Mouse (Mus musculus): Measurements from ENCODE around the gene Rnf213.
A peak's percentile ranks its signal among the peaks of the same experiment; 100 is the strongest.

Rnf213 gene

DNA sequence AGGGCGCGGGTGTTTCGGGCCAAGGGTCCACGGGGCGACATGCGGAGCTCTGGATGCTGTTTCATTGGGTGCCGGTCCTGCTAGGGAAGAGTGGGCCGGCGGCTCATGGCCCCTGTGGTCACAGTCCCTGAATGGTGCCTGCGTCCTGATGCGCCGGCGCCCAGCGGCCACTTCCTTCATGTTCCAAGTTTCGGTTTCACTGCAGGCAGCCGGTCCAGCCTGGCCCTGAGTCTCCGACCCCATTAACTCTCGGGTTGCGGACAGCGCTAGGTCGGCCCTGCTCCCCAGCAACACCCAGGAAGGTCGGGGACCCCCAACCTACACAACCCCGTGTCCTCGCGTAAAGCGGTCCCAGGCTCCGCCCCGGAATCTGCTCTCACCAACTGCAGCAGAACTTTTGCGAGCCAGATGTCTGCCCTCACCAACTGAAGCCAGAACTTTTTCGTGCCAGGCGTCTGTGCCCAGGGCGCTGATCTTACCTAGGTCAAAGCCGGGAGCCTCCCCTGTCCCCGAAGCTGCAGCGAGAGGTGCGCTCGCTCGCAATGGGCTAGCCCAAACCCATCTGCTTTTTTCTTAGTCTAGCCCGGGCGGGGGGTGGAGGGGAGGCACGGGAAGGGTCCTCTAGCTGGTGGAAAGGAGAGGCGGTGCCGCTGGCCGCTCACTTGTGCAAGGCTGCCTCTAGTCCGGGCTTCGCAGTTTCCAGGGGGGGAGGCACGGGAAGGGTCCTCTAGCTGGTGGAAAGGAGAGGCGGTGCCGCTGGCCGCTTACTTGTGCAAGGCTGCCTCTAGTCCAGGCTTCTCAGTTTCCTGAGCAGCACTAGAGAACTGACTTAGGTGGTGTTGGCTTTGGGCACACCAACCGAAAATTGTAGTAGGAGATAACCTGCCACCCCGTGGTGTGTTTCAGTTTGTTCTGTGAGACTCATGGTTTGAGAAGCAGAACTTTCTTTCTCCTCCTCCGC is 2.3 kb upstream of the Rnf213 start:
- peak; percentile 31 for DNase-seq (ENCODE audit: low spot score)

DNA sequence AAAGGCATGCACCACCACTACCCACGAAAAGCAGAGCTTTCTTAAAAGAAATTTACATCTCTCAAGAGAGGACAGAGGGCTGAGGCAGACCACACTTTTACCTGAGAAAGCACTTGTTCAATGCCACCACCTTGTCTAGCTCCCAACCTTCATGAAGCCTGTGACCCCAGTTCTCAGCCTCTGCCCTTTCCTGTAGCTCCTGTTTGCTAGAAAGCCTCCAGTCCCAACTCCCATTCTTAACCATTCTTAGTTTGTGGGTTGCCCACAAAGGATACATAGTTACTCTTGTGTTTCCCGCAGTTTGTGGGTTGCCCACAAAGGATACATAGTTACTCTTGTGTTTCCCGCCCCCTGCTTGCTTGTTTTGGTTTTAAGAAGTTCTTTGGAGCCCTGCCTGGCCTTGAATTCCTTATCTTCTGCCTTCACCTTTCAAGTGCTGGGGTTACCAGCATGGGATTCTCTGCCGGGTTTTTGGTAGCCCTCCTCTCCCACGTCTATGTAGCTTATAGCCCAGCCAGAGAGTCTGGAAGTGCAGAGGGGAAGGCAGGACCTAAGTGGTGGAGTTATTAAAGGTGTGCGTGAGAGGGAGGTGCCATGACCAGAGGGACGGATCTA is 1.4 kb upstream of the Rnf213 start:
- no peak for DNase-seq (ENCODE audit: low spot score)

DNA sequence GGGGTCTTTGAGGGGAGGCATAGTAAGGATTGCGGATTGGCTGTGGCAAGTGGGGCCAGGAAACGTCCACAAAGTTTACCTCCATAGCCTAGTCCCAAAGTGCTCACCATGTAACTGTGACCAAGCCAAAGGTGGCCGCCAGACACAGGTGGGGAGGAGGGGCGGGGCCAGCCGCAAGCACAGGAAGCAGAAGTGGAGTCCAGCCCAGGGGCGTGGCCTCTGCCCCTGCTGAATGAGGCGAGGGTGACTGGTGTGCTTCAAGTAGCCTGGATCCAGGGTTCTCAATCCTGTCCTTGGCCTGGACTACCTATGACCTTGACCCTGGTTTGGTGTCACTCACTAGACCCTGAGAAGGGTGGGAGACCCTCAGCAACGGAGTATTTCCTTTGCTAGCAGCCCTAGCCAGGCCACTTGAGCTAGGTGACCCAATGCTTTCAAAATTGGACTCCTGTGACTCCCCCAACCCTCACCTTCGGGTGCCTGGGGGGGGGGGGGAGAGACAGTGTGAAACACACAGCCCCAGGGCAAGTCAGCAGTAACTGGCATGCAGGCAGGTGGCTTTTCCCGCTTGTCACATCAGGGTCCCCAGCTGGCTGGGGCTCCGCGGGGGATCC is 792 bp upstream of the Rnf213 start:
- DNase-seq (ENCODE audit: low spot score) = no peak

DNA sequence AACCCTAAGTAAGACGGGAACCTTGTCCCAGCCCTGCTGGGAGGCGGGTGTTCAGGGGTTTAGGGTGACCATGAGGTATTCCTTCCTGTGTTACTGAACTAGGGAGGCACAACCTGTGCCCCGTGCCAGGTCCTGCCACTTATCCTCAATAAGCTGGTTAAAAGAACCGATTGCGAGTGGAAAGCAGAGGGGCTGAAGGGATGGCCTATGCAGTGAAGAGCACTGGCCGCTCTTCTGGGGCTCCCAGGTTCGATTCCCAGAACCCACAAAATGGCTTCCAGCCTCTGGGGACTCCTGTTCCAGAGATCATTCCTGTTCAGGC is 544 bp downstream of the Rnf213 start:
- no peak for DNase-seq (ENCODE audit: low spot score)

- DNase-seq (ENCODE audit: low spot score) = no peak
Observed at GRCm38 (mm10) chr11:119394210-119394609, 1.3 kb downstream of the Rnf213 start.

- DNase-seq (ENCODE audit: low spot score) = no peak
Observed at GRCm38 (mm10) chr11:119395394-119395793, 2.5 kb downstream of the Rnf213 start.

- DNase-seq (ENCODE audit: low spot score) = no peak
Observed at GRCm38 (mm10) chr11:119395931-119396330, 3.0 kb downstream of the Rnf213 start.

GRCm38 (mm10) chr11:119396461-119396860 is 3.6 kb downstream of the Rnf213 start:
- DNase-seq (ENCODE audit: low spot score) = no peak

- no peak for DNase-seq (ENCODE audit: low spot score)
Observed at GRCm38 (mm10) chr11:119402501-119403160, 9.7 kb downstream of the Rnf213 start.

- DNase-seq (ENCODE audit: low spot score) = no peak
Observed at GRCm38 (mm10) chr11:119404627-119405026, 11.7 kb downstream of the Rnf213 start.

- no peak for DNase-seq (ENCODE audit: low spot score)
Observed at GRCm38 (mm10) chr11:119407381-119407780, 14.5 kb downstream of the Rnf213 start.

DNA sequence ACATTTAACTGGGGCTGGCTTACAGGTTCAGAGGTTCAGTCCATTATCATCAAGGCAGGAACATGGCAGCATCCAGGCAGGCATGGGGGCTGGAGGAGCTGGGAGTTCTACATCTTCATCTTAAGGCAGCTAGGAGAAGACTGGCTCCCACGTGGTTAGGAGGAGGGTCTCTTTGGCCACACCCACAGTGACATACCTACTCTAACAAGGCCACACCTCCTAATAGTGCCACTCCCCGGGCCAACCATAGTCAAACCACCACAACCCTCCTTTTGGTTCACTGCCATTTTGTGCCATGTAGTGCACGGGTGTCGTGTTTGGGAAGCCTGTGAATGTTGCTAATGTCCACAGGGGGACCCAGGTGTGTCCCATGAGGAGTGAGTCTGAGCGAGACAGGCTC is 15.1 kb downstream of the Rnf213 start:
- no peak for DNase-seq (ENCODE audit: low spot score)

- DNase-seq (ENCODE audit: low spot score) = no peak
Observed at GRCm38 (mm10) chr11:119419327-119420118, 26.6 kb downstream of the Rnf213 start.

- no peak for DNase-seq (ENCODE audit: low spot score)
Observed at GRCm38 (mm10) chr11:119420426-119420825, 27.5 kb downstream of the Rnf213 start.

DNA sequence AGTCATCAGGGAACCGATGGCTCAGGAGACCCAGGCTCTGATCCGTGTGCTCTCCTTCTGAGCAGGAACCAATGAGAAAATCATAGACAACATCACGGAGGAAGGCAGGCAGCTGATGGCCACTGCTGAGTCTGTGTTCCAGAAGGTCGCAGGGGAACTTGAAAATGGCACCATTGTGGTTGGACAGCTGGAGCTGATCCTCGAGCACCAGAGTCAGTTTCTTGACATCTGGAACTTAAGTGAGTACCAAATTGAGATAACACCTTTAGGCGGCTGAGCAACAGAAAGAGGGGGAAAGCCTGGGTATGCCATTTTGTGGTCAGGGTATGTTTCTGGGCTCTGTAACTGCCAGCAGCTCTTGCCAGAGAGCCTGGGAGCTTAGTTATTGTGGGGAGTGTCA is 34.5 kb downstream of the Rnf213 start:
- DNase-seq (ENCODE audit: low spot score) = no peak

DNA sequence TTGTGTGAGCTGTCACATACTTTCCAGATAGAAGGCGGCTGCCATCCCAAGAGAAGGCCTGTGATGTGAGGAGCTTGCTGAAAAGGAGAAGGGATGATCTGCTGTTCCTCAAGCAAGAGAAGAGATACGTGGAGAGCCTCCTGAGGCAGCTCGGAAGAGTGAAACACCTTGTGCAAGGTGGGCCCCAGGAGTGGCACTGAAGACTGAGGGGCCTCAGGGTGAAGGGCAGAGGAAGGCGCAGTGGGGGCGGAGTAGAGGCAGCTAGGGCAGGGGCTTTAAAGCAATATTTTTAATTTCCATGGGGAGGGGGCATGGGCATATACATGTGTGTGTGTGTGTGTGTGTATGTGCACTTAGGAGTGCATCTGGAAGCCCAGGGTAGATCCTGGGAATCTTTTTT is 35.1 kb downstream of the Rnf213 start:
- no peak for DNase-seq (ENCODE audit: low spot score)

DNA sequence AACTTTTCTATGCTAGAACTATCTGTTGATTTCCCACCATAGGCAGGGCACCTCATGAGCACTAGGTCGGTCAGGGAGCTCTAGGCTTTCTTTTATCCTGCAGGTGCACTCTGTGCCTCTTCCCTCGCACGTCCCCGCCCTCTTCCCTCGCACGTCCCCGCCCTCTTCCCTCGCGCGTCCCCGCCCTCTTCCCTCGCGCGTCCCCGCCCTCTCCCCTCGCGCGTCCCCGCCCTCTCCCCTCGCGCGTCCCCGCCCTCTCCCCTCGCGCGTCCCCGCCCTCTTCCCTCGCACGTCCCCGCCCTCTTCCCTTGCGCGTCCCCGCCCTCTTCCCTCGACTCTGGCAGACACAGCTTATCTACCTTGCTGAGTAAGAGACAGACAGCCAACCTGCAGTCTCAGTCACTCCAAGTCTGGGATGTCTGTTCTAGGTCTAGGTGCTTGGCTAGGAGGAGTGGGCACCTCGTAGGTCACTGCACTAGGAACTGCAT is 35.8 kb downstream of the Rnf213 start:
- DNase-seq (ENCODE audit: low spot score) = no peak

DNA sequence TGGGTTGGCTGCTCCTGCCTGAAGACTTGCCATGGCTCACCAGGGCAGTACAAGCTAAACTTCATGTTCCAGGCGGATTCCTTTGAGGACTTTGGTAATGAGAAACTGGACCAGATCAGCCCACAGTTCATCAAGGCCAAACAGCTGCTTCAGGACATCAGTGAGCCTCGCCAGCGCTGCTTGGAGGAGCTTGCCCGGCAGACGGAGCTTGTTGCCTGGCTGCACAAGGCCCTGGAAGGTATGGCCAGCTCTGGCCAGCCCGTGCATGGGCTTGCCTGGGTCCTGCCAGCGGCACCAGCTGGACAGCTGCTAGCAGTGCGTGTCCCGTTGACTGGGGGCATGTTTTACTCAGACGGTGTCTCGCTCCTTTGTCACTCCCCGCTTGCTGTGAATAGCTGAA is 38.6 kb downstream of the Rnf213 start:
- no peak for DNase-seq (ENCODE audit: low spot score)

DNA sequence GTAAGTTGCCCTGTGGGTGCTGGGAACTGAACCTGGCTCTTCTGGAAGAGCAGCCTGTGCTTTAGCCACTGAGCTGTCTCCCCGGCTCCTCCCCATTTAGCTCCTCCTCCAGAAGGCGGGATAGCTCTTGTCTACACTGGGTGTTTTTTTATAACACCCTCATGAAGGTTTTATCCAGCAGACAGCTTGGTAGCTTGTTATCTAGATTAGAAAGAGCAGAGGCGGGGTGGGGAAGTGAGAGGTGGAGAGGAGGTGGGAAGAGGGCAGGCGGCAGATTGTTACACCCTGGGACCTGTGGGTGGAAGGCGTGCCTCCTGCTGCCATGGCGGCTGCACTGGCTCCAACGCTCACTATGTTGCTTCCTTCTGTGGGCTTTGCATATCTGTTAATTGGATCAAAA is 39.8 kb downstream of the Rnf213 start:
- no peak for DNase-seq (ENCODE audit: low spot score)

- no peak for DNase-seq (ENCODE audit: low spot score)
Observed at GRCm38 (mm10) chr11:119434316-119434715, 41.4 kb downstream of the Rnf213 start.
